Mouse (Mus musculus) cerebellum, adult 11-12 months (tissue): ENCODE measurements at regions not wholly inside any gene's neighbourhood (a gene's known extent, or its start where the extent isn't known, plus 50 kb on each side); places are given as distances from the start of the nearest gene placed in this dataset.
A peak's percentile ranks its signal among the peaks of the same experiment; 100 is the strongest.

Experiments used
- DNase-seq: peaks from one replicate; pipeline ENCODE4 v3.0.0; 2022

GRCm38 (mm10) chr16:29147766-29148165 is 61.7 kb upstream of the Hrasls start:
- no peak for DNase-seq

GRCm38 (mm10) chr16:29119217-29119616 is 90.3 kb upstream of the Hrasls start:
- DNase-seq, result no peak

- no peak for DNase-seq
These were observed 112.7 kb upstream of the Hrasls start for GRCm38 (mm10) chr16:29096791-29097190.

- DNase-seq, result no peak
These were observed 136.5 kb upstream of the Mb21d2 start for GRCm38 (mm10) chr16:29065961-29066360.

GRCm38 (mm10) chr16:29065097-29065785 is 135.8 kb upstream of the Mb21d2 start:
- DNase-seq, result no peak

- DNase-seq, result no peak
These were observed 133.9 kb upstream of the Mb21d2 start for GRCm38 (mm10) chr16:29063377-29063776.

- DNase-seq, result no peak
These were observed 127.6 kb upstream of the Mb21d2 start for GRCm38 (mm10) chr16:29057076-29057475.

- no peak for DNase-seq
These were observed 125.0 kb upstream of the Mb21d2 start for GRCm38 (mm10) chr16:29054423-29054822.

GRCm38 (mm10) chr16:29046453-29046993 is 117.0 kb upstream of the Mb21d2 start:
- no peak for DNase-seq

GRCm38 (mm10) chr16:29035523-29035922 is 106.0 kb upstream of the Mb21d2 start:
- DNase-seq, result no peak

GRCm38 (mm10) chr16:29034053-29034794 is 104.8 kb upstream of the Mb21d2 start:
- DNase-seq, result peak; percentile 20

GRCm38 (mm10) chr16:29033357-29033756 is 103.9 kb upstream of the Mb21d2 start:
- no peak for DNase-seq

- DNase-seq, result no peak
These were observed 98.4 kb upstream of the Mb21d2 start for GRCm38 (mm10) chr16:29027856-29028255.

GRCm38 (mm10) chr16:29001249-29001648 is 71.8 kb upstream of the Mb21d2 start:
- peak; percentile 91 for DNase-seq

GRCm38 (mm10) chr16:28999641-29000040 is 70.2 kb upstream of the Mb21d2 start:
- DNase-seq, result peak; percentile 71

- DNase-seq, result no peak
These were observed 67.2 kb upstream of the Mb21d2 start for GRCm38 (mm10) chr16:28996629-28997028.

GRCm38 (mm10) chr16:28990666-28991065 is 61.2 kb upstream of the Mb21d2 start:
- DNase-seq, result peak; percentile 61

- no peak for DNase-seq
These were observed 55.5 kb upstream of the Mb21d2 start for GRCm38 (mm10) chr16:28984931-28985330.

- DNase-seq, result no peak
These were observed 53.4 kb upstream of the Mb21d2 start for GRCm38 (mm10) chr16:28982901-28983300.
